In the genomic region with DNA sequence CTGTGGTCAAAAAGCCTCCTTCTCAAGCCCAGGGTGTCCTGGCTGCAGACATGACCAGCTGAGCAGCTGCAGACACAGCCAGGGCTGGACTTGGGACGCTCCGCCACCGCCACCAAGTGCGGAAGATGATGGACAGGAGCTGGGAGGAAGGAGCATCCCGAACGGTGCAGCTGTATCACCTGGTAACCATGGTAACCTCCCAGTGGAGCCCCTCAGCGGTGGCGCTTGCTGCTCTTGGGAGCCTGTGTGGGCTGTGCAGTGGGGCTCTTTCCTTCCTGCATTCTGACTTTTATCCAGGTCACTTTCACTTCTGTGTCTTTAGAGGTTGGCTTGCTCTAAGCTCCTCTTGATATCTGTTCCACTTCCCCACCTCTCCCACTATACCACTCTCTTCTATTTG, we compare ENCODE assay signal across 13 mouse cellular contexts. TPM values are rescaled to one million over a fixed set of nuclear protein-coding genes. Genes with fewer than 3 reads are reported as not detected.
DNase-seq lines count a peak whose midpoint lies in the region; ATAC-seq lines count a peak whose summit lies in the region.
"Had no signal": no experiment of that assay in that cellular context is flagged by ENCODE, and none has a peak within 500 bp of the region (broad histone marks: within the 10 kb centered on the region; RNA-seq: fewer than 3 reads in every experiment).

No protein-coding gene starts in this region.

- no peaks in the 10 kb centered on the region for H3K27me3 ChIP-seq in kidney, embryonic 15.5 days
- H3K27me3 ChIP-seq in embryonic facial prominence, embryonic 11.5 days (ENCODE audit: control insufficient read depth, insufficient read depth, low read length) = no peaks in the 10 kb centered on the region
- no peaks in the 10 kb centered on the region for H3K27me3 ChIP-seq in hindbrain, embryonic 14.5 days (ENCODE audit: control insufficient read depth, insufficient read depth, low read length)
- H3K27me3 ChIP-seq in midbrain, embryonic 16.5 days (ENCODE audit: control insufficient read depth, insufficient read depth, low read depth, low read length) = no peaks in the 10 kb centered on the region
- H3K27me3 ChIP-seq: heart, embryonic 12.5 days; limb, embryonic 12.5 days; lung, embryonic 15.5 days had no signal

- WGBS in kidney, embryonic 15.5 days = 86% methylated on average over 8 of the region's 8 CpGs
- WGBS in embryonic facial prominence, embryonic 11.5 days = 72% methylated on average over 8 of the region's 8 CpGs
- WGBS in hindbrain, embryonic 14.5 days = 50% methylated on average over 8 of the region's 8 CpGs
- 41% methylated on average over 8 of the region's 8 CpGs for WGBS in midbrain, embryonic 16.5 days

- H3K4me3 ChIP-seq in kidney, embryonic 15.5 days (replicated peaks) = no peak overlapping the region
- H3K4me3 ChIP-seq in embryonic facial prominence, embryonic 11.5 days (ENCODE audit: low read depth, low read length) = no peak overlapping the region
- no peak overlapping the region for H3K4me3 ChIP-seq in hindbrain, embryonic 14.5 days (replicated peaks; ENCODE audit: low read length)
- H3K4me3 ChIP-seq in midbrain, embryonic 16.5 days (ENCODE audit: low read depth, low read length) = 0 out of 2 replicates have a peak overlapping the region, but pooled peaks have one; percentile 11
- H3K4me3 ChIP-seq: heart, embryonic 12.5 days; limb, embryonic 12.5 days; lung, embryonic 15.5 days had no signal

- peaks cover 25% of the 10 kb centered on the region for H3K4me1 ChIP-seq in kidney, embryonic 15.5 days
- H3K4me1 ChIP-seq in embryonic facial prominence, embryonic 11.5 days (ENCODE audit: control insufficient read depth, insufficient read depth, low read length) = no peaks in the 10 kb centered on the region
- peaks cover 3% of the 10 kb centered on the region; the same call in 1 of the 2 replicates for H3K4me1 ChIP-seq in hindbrain, embryonic 14.5 days (replicated peaks; ENCODE audit: control insufficient read depth, insufficient read depth, low read length)
- peaks cover 7% of the 10 kb centered on the region; the same call in 1 of the 2 replicates for H3K4me1 ChIP-seq in midbrain, embryonic 16.5 days (ENCODE audit: control insufficient read depth, insufficient read depth, low read length)

- no peak for ATAC-seq in kidney, embryonic 15.5 days (replicated peaks; ENCODE audit: low FRiP score)
- ATAC-seq in embryonic facial prominence, embryonic 11.5 days (replicated peaks; ENCODE audit: insufficient number of reproducible peaks, low FRiP score, low TSS enrichment, low read depth) = no peak; the same call in 1 of the 2 replicates
- ATAC-seq in hindbrain, embryonic 14.5 days (ENCODE audit: low FRiP score) = 0 out of 2 replicates have a peak, but pooled peaks have one; percentile 59
- peak; percentile 56 for ATAC-seq in midbrain, embryonic 16.5 days
- ATAC-seq: intestine, postnatal 0 days had no signal

- H3K9ac ChIP-seq in kidney, embryonic 15.5 days = no peak overlapping the region
- no peak overlapping the region for H3K9ac ChIP-seq in embryonic facial prominence, embryonic 11.5 days (replicated peaks; ENCODE audit: low read length)
- no peak overlapping the region for H3K9ac ChIP-seq in hindbrain, embryonic 14.5 days
- 0 out of 2 replicates have a peak overlapping the region, but pooled peaks have one; percentile 25 for H3K9ac ChIP-seq in midbrain, embryonic 16.5 days (ENCODE audit: low read depth, low read length)
- H3K9ac ChIP-seq: heart, embryonic 12.5 days; limb, embryonic 12.5 days; lung, embryonic 15.5 days had no signal

- no peak overlapping the region for H3K27ac ChIP-seq in kidney, embryonic 15.5 days
- no peak overlapping the region for H3K27ac ChIP-seq in embryonic facial prominence, embryonic 11.5 days (replicated peaks; ENCODE audit: low read depth, low read length)
- H3K27ac ChIP-seq in hindbrain, embryonic 14.5 days = no peak overlapping the region
- H3K27ac ChIP-seq in midbrain, embryonic 16.5 days (ENCODE audit: low read length) = no peak overlapping the region
- H3K27ac ChIP-seq: limb, embryonic 12.5 days; lung, embryonic 15.5 days had no signal

- H3K4me2 ChIP-seq in kidney, embryonic 15.5 days = no peak overlapping the region
- H3K4me2 ChIP-seq in embryonic facial prominence, embryonic 11.5 days (ENCODE audit: low read depth, low read length) = no peak overlapping the region
- peak overlapping the region; percentile 25; the same call in 1 of the 2 replicates for H3K4me2 ChIP-seq in hindbrain, embryonic 14.5 days (replicated peaks)
- H3K4me2 ChIP-seq in midbrain, embryonic 16.5 days (ENCODE audit: low read length) = peak overlapping the region; percentile 34
- H3K4me2 ChIP-seq: heart, embryonic 12.5 days; limb, embryonic 12.5 days; lung, embryonic 15.5 days had no signal

- peak; percentile 33 for DNase-seq in kidney, postnatal 10 days
- DNase-seq in embryonic facial prominence, embryonic 11.5 days (ENCODE audit: low spot score) = peak; percentile 10
- no peak for DNase-seq in hindbrain, embryonic 14.5 days (ENCODE audit: low spot score)
- DNase-seq in spleen, adult 18-20 months = no peak
- DNase-seq in urinary bladder, adult 2 months (ENCODE audit: low spot score) = no peak
- DNase-seq: cerebellum, postnatal 36 days; thymus, postnatal 36 days had no signal

- no peaks in the 10 kb centered on the region for H3K9me3 ChIP-seq in kidney, embryonic 15.5 days (replicated peaks)
- H3K9me3 ChIP-seq in embryonic facial prominence, embryonic 11.5 days (replicated peaks; ENCODE audit: control insufficient read depth, low read length) = no peaks in the 10 kb centered on the region
- no peaks in the 10 kb centered on the region for H3K9me3 ChIP-seq in hindbrain, embryonic 14.5 days (ENCODE audit: control insufficient read depth, low read length)
- no peaks in the 10 kb centered on the region for H3K9me3 ChIP-seq in midbrain, embryonic 16.5 days (replicated peaks; ENCODE audit: control insufficient read depth, low read length, poor library complexity, severe bottlenecking)
- H3K9me3 ChIP-seq: heart, embryonic 12.5 days; limb, embryonic 12.5 days; lung, embryonic 15.5 days had no signal

- H3K36me3 ChIP-seq in kidney, embryonic 15.5 days = no peaks in the 10 kb centered on the region; the same call in 1 of the 2 replicates
- H3K36me3 ChIP-seq in embryonic facial prominence, embryonic 11.5 days (replicated peaks; ENCODE audit: control insufficient read depth, insufficient read depth, low read depth, low read length) = no peaks in the 10 kb centered on the region
- no peaks in the 10 kb centered on the region for H3K36me3 ChIP-seq in hindbrain, embryonic 14.5 days (replicated peaks; ENCODE audit: control insufficient read depth, insufficient read depth)
- no peaks in the 10 kb centered on the region for H3K36me3 ChIP-seq in midbrain, embryonic 16.5 days (ENCODE audit: control insufficient read depth, insufficient read depth, low read length)
- H3K36me3 ChIP-seq: heart, embryonic 12.5 days; limb, embryonic 12.5 days; lung, embryonic 15.5 days had no signal

RNA-seq across cellular contexts. Expression of a gene that starts 54.2 kb away (rescaled TPM):
- polyA plus RNA-seq in kidney, embryonic 15.5 days (2015; fragmentation: Nextera tagmentation; extraction: Ambion mirVana) = 6.2 and 6.5 TPM in 2 replicates
- polyA plus RNA-seq in embryonic facial prominence, embryonic 11.5 days (2014; fragmentation: Nextera tagmentation; extraction: Ambion mirVana) = 3.3 TPM in 2 replicates
- 17.2 and 18.7 TPM in 2 replicates for polyA plus RNA-seq in hindbrain, embryonic 14.5 days (2014; fragmentation: Nextera tagmentation; extraction: Ambion mirVana)
- polyA plus RNA-seq in midbrain, embryonic 16.5 days (2015; fragmentation: Nextera tagmentation; extraction: Ambion mirVana) = 11.2 and 11.9 TPM in 2 replicates
- 31.0 and 36.7 TPM in 2 replicates for polyA plus RNA-seq in urinary bladder, adult 2 months (2012; rRNA removed)

Comparison
In these comparisons a context has a peak if more than half of its experiments do, and no peak if none do; other contexts are left out.
1. DNase-seq: peak in kidney, postnatal 10 days (single experiment) and embryonic facial prominence, embryonic 11.5 days (single experiment); none in hindbrain, embryonic 14.5 days (single experiment), spleen, adult 18-20 months (0 of 2) and urinary bladder, adult 2 months (single experiment).
2. ATAC-seq: peak in hindbrain, embryonic 14.5 days (single experiment) and midbrain, embryonic 16.5 days (single experiment); none in kidney, embryonic 15.5 days (single experiment) and embryonic facial prominence, embryonic 11.5 days (single experiment).
3. H3K4me2 ChIP-seq: peak in hindbrain, embryonic 14.5 days (single experiment) and midbrain, embryonic 16.5 days (single experiment); none in kidney, embryonic 15.5 days (single experiment) and embryonic facial prominence, embryonic 11.5 days (single experiment).